Mouse (Mus musculus): ENCODE data around the gene Tgoln1.

The Tgoln1 gene

DNA sequence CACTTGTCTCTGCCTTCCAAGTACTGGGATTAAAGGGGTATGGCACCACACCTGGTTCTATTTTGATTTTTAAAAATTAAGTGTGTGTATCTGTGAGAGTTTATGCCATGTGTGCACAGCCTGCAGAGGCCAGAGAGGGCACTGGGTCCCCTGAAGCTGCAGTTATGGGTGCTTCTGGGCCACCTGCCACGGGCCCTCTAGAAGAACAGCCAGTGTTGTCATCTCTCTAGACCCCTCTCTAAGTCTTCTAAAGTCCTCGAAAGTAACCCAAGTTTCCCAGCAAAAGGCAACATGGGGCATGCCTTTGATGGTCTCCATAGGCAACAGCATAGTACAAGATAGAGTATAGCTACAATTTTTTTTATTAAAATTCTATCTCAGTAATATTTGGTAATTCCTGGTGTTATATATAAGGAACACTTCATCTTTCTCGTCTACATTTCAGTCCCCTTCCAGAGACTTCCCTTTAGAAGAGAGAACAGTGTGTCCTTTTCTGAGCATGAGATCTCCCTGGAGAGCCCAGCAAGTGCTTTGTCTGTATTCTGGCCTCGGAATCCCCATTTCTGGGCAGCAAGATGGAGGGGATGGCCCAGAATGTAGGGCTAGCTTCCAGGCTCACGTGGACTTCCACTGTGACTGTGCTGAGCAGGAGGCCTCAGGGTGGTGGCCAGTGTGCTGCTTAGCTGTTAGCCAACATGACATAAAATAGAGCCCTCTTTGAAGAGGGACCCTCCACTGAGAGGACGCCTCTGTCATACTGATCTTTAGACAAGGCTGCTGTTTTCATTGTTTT lies 23.6 kb downstream of the Tgoln1 start:
- DNase-seq: no peak

GRCm38 (mm10) chr6:72590111-72590510 lies 26.7 kb downstream of the Tgoln1 start:
- DNase-seq: no peak

GRCm38 (mm10) chr6:72588307-72588706 lies 28.5 kb downstream of the Tgoln1 start:
- DNase-seq: no peak

- no peak for DNase-seq
These were observed 30.1 kb downstream of the Tgoln1 start for GRCm38 (mm10) chr6:72586701-72587100.

- no peak for DNase-seq
These were observed 32.6 kb downstream of the Tgoln1 start for GRCm38 (mm10) chr6:72584154-72584553.

DNA sequence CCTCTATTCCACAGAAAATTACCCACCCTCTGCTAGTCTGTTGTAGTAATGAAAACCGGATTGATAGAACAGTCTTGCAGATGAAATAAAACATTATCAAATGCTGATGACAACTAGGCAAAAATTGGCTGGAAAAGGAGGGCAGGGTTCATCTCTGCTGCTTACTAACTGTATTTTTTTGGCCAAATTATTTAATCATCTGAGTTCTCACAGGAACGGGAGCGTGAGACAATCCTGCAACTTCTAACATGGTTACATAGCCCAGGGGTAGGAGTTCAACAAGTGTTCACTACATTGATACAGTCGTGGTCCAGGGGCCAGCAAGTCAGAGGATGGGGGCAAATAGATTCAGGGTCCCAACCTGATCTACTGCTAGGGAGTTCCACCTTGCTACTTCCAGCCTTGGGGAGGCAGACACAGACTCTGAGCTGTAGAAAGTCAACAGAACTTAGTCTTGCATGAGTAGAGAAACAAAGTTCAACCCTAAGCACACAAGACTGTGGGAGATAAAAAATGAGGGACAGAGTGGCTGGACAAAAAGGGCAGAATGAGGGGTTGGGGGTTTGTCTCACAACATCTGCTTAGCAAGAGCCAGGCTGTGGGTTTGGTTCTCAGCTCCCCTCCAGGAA lies 33.5 kb downstream of the Tgoln1 start:
- DNase-seq: no peak

DNA sequence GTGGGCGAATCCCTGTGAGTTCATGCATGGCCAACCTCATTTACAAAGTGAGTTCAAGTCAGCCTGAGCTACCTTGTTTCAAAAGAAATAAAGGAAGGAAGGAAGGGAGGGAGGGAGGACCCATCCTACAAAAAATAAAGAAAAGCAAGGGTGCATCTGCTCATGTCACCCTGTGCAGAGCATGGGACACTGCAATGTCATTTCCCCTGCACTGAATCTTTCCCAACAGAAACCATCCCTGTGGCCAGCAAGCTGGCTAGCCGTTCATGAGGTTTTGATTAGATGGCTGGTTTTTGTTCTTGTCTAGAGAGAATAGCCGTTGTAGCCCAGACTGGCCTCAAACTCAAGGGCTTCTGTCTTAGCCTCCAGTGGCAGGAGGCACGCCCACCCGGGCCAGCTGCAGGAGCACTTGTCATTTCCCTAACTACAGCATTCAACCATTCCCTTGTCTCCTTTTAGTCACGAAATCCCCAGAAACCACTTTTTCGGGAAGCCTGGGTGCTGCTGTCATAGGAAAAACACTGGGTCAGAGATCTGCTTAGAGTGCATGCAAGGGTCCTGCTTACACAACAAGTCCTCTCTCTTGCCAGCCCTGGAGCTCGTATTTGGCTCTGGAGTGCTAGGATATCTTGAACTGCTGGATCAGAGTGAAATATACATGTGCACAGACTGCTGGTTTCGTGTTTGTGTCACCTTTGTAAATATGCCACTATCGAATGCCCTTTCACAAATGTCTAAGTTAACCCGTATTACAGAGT lies 35.0 kb downstream of the Tgoln1 start:
- no peak for DNase-seq

DNA sequence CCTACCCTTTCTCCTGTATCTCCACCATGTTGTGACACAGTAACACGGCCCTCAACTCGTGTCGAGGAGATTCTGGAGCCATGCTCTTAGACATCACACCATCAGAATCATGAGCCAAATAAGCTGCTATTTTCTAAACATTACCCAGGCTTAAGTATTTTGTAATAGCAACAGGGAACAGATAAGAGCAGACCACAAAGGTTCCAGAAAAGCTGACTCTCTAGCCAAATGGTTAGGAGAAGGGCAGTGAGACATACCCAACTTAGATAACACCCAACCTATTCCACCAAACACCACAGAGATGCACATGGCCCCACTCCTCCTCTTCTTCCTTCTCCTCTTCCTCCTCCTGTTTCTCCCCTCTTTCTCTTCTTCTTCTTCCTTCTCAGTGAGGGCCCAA lies 40.8 kb downstream of the Tgoln1 start:
- DNase-seq: no peak

DNA sequence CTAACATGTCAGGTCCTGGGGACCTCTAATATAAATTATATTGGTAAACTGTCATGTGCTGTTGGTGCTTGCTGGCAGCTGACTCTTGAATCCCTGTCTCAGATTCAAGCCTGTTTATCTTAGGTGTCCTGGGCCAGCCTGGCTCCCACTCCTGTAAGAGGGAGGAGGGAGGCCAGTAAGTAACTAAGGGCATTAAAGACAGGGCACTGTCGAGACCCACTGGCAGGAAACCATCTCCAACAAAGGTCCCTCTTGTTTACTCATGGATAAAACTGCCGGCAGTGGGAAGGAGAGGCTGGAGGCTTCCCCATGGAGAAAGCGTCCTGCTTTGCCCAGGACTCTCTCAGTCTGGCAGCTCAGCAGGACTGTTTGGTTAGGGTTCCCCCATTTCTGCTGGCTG lies 45.0 kb downstream of the Tgoln1 start:
- no peak for DNase-seq

DNA sequence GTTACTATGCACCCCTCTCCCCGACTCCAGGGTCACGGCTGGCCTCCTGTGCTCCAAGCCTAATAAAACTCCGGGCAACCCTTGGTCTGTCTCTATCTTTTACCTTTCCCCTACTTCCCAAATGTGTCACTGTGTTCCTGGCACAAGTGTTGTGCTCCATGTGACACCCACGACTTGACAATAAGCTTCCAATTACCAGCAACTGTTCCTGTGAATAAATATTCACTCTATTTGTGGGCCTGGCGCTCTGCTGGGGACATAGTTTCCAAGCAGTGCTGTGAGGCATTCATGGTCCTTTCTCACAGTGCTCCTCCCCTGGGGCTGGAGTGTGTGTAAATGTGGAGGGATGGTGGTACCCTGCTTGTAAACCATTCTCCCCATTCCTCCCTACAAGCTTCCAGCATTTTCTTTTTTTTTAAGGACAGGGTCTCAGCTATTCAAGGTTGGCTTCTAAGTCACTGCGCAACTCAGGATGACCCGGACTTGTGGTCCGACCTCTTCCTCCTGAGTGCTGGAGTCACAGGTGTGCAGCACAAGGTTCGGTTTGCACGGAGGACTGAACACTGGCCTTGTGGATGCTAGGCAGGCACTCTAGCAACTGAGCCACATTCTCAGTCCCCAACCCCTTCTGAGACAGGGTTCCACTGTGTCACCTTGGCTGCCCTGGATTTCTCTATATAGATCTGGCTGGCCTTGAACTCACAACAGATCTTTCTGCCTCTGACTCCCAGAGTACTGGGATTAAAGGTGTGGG lies 46.0 kb downstream of the Tgoln1 start:
- DNase-seq: no peak

- DNase-seq: no peak
These were observed 48.1 kb downstream of the Tgoln1 start for GRCm38 (mm10) chr6:72568736-72569135.

DNA sequence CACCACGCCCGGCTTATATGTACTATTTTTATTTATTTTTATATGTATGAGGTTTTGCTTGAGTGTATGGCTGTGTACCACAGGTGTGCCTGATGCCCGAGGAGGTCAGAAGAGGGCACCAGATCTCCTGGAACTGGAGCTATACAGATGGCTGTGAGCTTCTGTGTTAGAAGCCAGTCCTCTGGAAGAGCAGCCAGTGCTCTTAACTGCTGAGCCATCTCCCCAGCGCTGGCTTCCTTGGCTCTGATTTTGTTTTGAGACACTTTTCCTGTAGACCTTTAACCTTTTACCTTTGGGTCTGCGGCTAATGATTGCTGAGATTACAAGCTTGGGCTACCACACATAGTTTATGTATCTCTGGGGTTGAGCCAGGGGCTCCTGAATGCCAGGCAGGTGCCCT lies 49.3 kb downstream of the Tgoln1 start:
- no peak for DNase-seq

GRCm38 (mm10) chr6:72566044-72566443 lies 50.8 kb downstream of the Tgoln1 start:
- peak; percentile 69 for DNase-seq

- no peak for DNase-seq
These were observed 51.3 kb downstream of the Tgoln1 start for GRCm38 (mm10) chr6:72565506-72565905.

GRCm38 (mm10) chr6:72562894-72563293 lies 53.9 kb downstream of the Tgoln1 start:
- no peak for DNase-seq

DNA sequence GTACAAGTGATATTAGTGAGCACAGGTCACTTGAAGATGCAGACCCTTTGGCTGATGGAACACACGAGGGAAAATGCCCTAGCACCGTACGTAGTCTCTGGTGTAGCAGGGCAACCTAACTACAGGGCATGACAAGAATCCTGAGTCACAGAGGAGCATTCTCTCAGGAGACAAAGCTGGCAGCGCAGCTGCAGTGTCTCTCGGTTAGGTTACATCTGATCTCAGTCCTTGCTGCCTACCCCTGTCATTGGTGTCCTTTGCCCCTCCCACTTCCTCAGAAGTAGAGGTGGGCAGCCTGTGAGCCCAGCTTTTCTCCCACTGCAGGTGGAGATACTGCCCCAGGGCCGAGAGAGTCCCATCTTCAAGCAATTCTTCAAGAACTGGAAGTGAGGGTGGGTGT lies 54.3 kb downstream of the Tgoln1 start:
- no peak for DNase-seq

GRCm38 (mm10) chr6:72560801-72561200 lies 56.0 kb downstream of the Tgoln1 start:
- no peak for DNase-seq
